Mouse (Mus musculus): Measurements from ENCODE around the gene Vwa8. TPM values are rescaled to one million over a fixed set of nuclear protein-coding genes. Genes with fewer than 3 reads are reported as not detected.

Vwa8 gene
- polyA plus RNA-seq, 1 experiment, result 11.2 TPM

GRCm38 (mm10) chr14:78972424-78972823 is 123.6 kb downstream of the Vwa8 start:
- H3K27ac ChIP-seq (ENCODE audit: insufficient read depth, low read depth, low read length), result no peak overlapping the region
- H3K36me3 ChIP-seq (ENCODE audit: control insufficient read depth, insufficient read depth, low read length), result 0 out of 2 replicates have a peak, but pooled peaks cover 2% of the 10 kb centered on the region
- 78% methylated on average over 1 of the region's 1 CpGs for WGBS
- no peaks in the 10 kb centered on the region for H3K4me1 ChIP-seq (ENCODE audit: control insufficient read depth, insufficient read depth, insufficient read length, low read length)
- H3K4me3 ChIP-seq (ENCODE audit: low read depth, low read length), result no peak overlapping the region
- TF ChIP-seq POLR2A (IDR thresholded peaks at IDR 0.05; ENCODE audit: low read depth, low read length), result no peak
- no peak for TF ChIP-seq CTCF (IDR thresholded peaks at IDR 0.05; ENCODE audit: extremely low read depth, insufficient read length, insufficient replicate concordance, low read depth, low read length)
- H3K27me3 ChIP-seq (ENCODE audit: control insufficient read depth, insufficient read depth, low read length), result no peaks in the 10 kb centered on the region

- 89% methylated on average over 2 of the region's 2 CpGs for WGBS
- no peak overlapping the region for H3K4me3 ChIP-seq (ENCODE audit: low read depth, low read length)
- H3K27ac ChIP-seq (ENCODE audit: insufficient read depth, low read depth, low read length), result no peak overlapping the region
- H3K27me3 ChIP-seq (ENCODE audit: control insufficient read depth, insufficient read depth, low read length), result no peaks in the 10 kb centered on the region
- TF ChIP-seq CTCF (IDR thresholded peaks at IDR 0.05; ENCODE audit: extremely low read depth, insufficient read length, insufficient replicate concordance, low read depth, low read length), result no peak
- no peak for TF ChIP-seq POLR2A (IDR thresholded peaks at IDR 0.05; ENCODE audit: low read depth, low read length)
- H3K4me1 ChIP-seq (ENCODE audit: control insufficient read depth, insufficient read depth, insufficient read length, low read length), result no peaks in the 10 kb centered on the region
- H3K36me3 ChIP-seq (ENCODE audit: control insufficient read depth, insufficient read depth, low read length), result peaks cover 7% of the 10 kb centered on the region
Measured at GRCm38 (mm10) chr14:78983104-78983503, 134.3 kb downstream of the Vwa8 start.

GRCm38 (mm10) chr14:78984296-78984695 is 135.4 kb downstream of the Vwa8 start:
- Histone ChIP-seq H3K36me3 (ENCODE audit: control insufficient read depth, insufficient read depth, low read length) (peaks cover 7% of the 10 kb centered on the region), H3K27ac (ENCODE audit: insufficient read depth, low read depth, low read length) (no peak overlapping the region), H3K4me1 (ENCODE audit: control insufficient read depth, insufficient read depth, insufficient read length, low read length) (no peaks in the 10 kb centered on the region), H3K27me3 (ENCODE audit: control insufficient read depth, insufficient read depth, low read length) (no peaks in the 10 kb centered on the region), H3K4me3 (ENCODE audit: low read depth, low read length) (no peak overlapping the region)
- 46% methylated on average over 2 of the region's 2 CpGs for WGBS
- TF ChIP-seq POLR2A (IDR thresholded peaks at IDR 0.05; ENCODE audit: low read depth, low read length) (no peak), CTCF (IDR thresholded peaks at IDR 0.05; ENCODE audit: extremely low read depth, insufficient read length, insufficient replicate concordance, low read depth, low read length) (no peak)

- no peak for TF ChIP-seq CTCF (IDR thresholded peaks at IDR 0.05; ENCODE audit: extremely low read depth, insufficient read length, insufficient replicate concordance, low read depth, low read length)
- TF ChIP-seq POLR2A (IDR thresholded peaks at IDR 0.05; ENCODE audit: low read depth, low read length), result no peak
- no peaks in the 10 kb centered on the region for H3K27me3 ChIP-seq (ENCODE audit: control insufficient read depth, insufficient read depth, low read length)
- H3K4me3 ChIP-seq (ENCODE audit: low read depth, low read length), result no peak overlapping the region
- no peak overlapping the region for H3K27ac ChIP-seq (ENCODE audit: insufficient read depth, low read depth, low read length)
- H3K4me1 ChIP-seq (ENCODE audit: control insufficient read depth, insufficient read depth, insufficient read length, low read length), result no peaks in the 10 kb centered on the region
- peaks cover 5% of the 10 kb centered on the region for H3K36me3 ChIP-seq (ENCODE audit: control insufficient read depth, insufficient read depth, low read length)
- 86% methylated on average over 8 of the region's 8 CpGs for WGBS
Measured at GRCm38 (mm10) chr14:78987543-78987942, 138.7 kb downstream of the Vwa8 start.

- Histone ChIP-seq H3K36me3 (ENCODE audit: control insufficient read depth, insufficient read depth, low read length) (peaks cover 14% of the 10 kb centered on the region), H3K4me3 (ENCODE audit: low read depth, low read length) (no peak overlapping the region), H3K27me3 (ENCODE audit: control insufficient read depth, insufficient read depth, low read length) (no peaks in the 10 kb centered on the region), H3K27ac (ENCODE audit: insufficient read depth, low read depth, low read length) (no peak overlapping the region), H3K4me1 (ENCODE audit: control insufficient read depth, insufficient read depth, insufficient read length, low read length) (no peaks in the 10 kb centered on the region)
- WGBS, result 83% methylated on average over 4 of the region's 4 CpGs
- TF ChIP-seq POLR2A (IDR thresholded peaks at IDR 0.05; ENCODE audit: low read depth, low read length), result no peak
- TF ChIP-seq CTCF (IDR thresholded peaks at IDR 0.05; ENCODE audit: extremely low read depth, insufficient read length, insufficient replicate concordance, low read depth, low read length), result no peak
Measured at GRCm38 (mm10) chr14:78992456-78992855, 143.6 kb downstream of the Vwa8 start.

- 71% methylated on average over 4 of the region's 4 CpGs for WGBS
- TF ChIP-seq CTCF (IDR thresholded peaks at IDR 0.05; ENCODE audit: extremely low read depth, insufficient read length, insufficient replicate concordance, low read depth, low read length) (no peak), POLR2A (IDR thresholded peaks at IDR 0.05; ENCODE audit: low read depth, low read length) (no peak)
- peaks cover 14% of the 10 kb centered on the region for H3K36me3 ChIP-seq (ENCODE audit: control insufficient read depth, insufficient read depth, low read length)
- no peak overlapping the region for H3K27ac ChIP-seq (ENCODE audit: insufficient read depth, low read depth, low read length)
- H3K27me3 ChIP-seq (ENCODE audit: control insufficient read depth, insufficient read depth, low read length), result no peaks in the 10 kb centered on the region
- H3K4me3 ChIP-seq (ENCODE audit: low read depth, low read length), result no peak overlapping the region
- no peaks in the 10 kb centered on the region for H3K4me1 ChIP-seq (ENCODE audit: control insufficient read depth, insufficient read depth, insufficient read length, low read length)
Measured at GRCm38 (mm10) chr14:78993515-78993914, 144.7 kb downstream of the Vwa8 start.

- Histone ChIP-seq H3K36me3 (ENCODE audit: control insufficient read depth, insufficient read depth, low read length) (peaks cover 14% of the 10 kb centered on the region), H3K27ac (ENCODE audit: insufficient read depth, low read depth, low read length) (no peak overlapping the region), H3K4me1 (ENCODE audit: control insufficient read depth, insufficient read depth, insufficient read length, low read length) (no peaks in the 10 kb centered on the region), H3K27me3 (ENCODE audit: control insufficient read depth, insufficient read depth, low read length) (no peaks in the 10 kb centered on the region), H3K4me3 (ENCODE audit: low read depth, low read length) (no peak overlapping the region)
- WGBS, result 95% methylated on average over 2 of the region's 2 CpGs
- no peak for TF ChIP-seq CTCF (IDR thresholded peaks at IDR 0.05; ENCODE audit: extremely low read depth, insufficient read length, insufficient replicate concordance, low read depth, low read length)
- TF ChIP-seq POLR2A (IDR thresholded peaks at IDR 0.05; ENCODE audit: low read depth, low read length), result no peak
Measured at GRCm38 (mm10) chr14:78996359-78996758, 147.5 kb downstream of the Vwa8 start.

Data from small intestine, adult 2 months (tissue).